Mouse (Mus musculus): Measurements from ENCODE around the gene Olfr199. TPM values are rescaled to one million over a fixed set of nuclear protein-coding genes. Genes with fewer than 3 reads are reported as not detected.

Olfr199 gene
- polyA plus RNA-seq (2012; rRNA removed; ENCODE audit: low replicate concordance) = not detected in 2 replicates

DNA sequence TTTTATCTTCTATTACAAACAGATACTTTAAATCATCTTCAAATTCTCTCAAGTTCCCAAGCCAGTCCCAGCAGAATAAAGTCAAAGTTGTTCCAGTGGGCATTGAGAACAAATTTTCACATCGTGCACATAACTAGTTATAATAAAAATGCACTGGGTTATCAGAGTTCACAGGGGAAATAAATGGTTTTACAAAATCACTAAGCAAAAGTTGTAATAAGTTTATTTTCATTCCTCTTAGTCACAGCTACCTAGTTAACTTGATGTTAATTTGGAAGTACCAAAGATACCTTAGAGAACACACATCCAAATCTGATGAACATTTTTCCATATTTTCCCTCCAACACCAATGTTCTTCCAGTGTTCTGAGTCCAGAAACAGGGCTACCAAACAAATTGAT, at the start of gene Olfr199:
Gene Olfr199 (minus strand): TSS at position 101 of the 400 bp plus-strand sequence.

DNA sequence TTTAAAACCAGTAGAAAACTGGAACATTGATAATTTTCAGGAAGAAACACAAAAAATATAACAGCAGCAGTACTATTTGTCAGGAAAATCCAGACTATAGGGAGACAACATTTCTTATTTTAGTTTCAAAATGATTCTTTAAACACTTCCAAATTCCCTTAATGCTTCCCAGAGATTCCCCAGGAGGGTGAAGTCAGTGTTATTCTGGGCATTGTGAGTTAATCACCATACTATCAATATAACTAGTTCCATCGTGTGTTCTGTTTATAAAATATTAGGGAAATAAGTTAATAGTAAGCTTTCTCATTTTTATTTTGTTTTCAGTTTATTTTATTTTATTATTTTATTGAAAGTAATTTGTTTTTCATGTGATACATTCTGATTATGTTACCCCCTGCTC, 16.1 kb downstream of the Olfr199 start, which contains the start of gene Olfr198:
Gene Olfr198 (minus strand): TSS at position 101 of the 400 bp plus-strand sequence.

DNA sequence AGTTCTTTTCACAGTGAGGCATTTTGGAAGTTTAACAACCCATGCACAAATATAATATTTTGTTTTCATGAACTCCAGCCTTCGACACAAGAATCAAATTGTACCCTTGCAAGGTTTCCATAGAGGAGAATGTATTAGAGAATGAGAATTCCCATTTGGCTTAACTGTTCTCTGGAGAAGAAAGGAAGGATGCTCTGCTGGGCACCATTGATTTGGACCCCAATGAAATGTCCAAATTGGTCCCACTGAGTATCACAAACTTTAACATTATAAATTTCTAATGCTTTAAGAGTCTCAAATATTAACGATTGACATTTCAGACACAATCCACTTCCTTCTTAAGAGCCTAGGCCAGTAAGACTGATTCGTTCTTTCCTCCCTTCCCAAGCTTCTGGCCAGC, 49.2 kb downstream of the Olfr199 start, which contains the start of gene Olfr196:
Gene Olfr196 (minus strand): TSS at position 101 of the 400 bp plus-strand sequence.

Other genes starting within 250 kb of the Olfr199 start
- not detected in 2 replicates for gene Olfr183, start 224.4 kb downstream of the Olfr199 start, polyA plus RNA-seq (2012; rRNA removed; ENCODE audit: low replicate concordance)
- gene Olfr186, start 189.5 kb downstream of the Olfr199 start, polyA plus RNA-seq (2012; rRNA removed; ENCODE audit: low replicate concordance) = not detected in 2 replicates
- gene Olfr187, start 180.0 kb downstream of the Olfr199 start, polyA plus RNA-seq (2012; rRNA removed; ENCODE audit: low replicate concordance) = not detected in 2 replicates
- not detected in 2 replicates for gene Olfr190, start 141.8 kb downstream of the Olfr199 start, polyA plus RNA-seq (2012; rRNA removed; ENCODE audit: low replicate concordance)
- not detected in 2 replicates for gene Olfr191, start 129.9 kb downstream of the Olfr199 start, polyA plus RNA-seq (2012; rRNA removed; ENCODE audit: low replicate concordance)
- gene Olfr193, start 107.9 kb downstream of the Olfr199 start, polyA plus RNA-seq (2012; rRNA removed; ENCODE audit: low replicate concordance) = not detected in 2 replicates
- not detected in 2 replicates for gene Olfr194, start 98.7 kb downstream of the Olfr199 start, polyA plus RNA-seq (2012; rRNA removed; ENCODE audit: low replicate concordance)
- not detected in 2 replicates for gene Olfr195, start 72.7 kb downstream of the Olfr199 start, polyA plus RNA-seq (2012; rRNA removed; ENCODE audit: low replicate concordance)
- gene Olfr196, start 49.3 kb downstream of the Olfr199 start, polyA plus RNA-seq (2012; rRNA removed; ENCODE audit: low replicate concordance) = not detected in 2 replicates
- not detected in 2 replicates for gene Olfr198, start 16.2 kb downstream of the Olfr199 start, polyA plus RNA-seq (2012; rRNA removed; ENCODE audit: low replicate concordance)
- gene Olfr201, start 52.9 kb upstream of the Olfr199 start, polyA plus RNA-seq (2012; rRNA removed; ENCODE audit: low replicate concordance) = not detected in 2 replicates
- gene Olfr202, start 67.0 kb upstream of the Olfr199 start, polyA plus RNA-seq (2012; rRNA removed; ENCODE audit: low replicate concordance) = not detected in 2 replicates
- gene Olfr203, start 79.1 kb upstream of the Olfr199 start, polyA plus RNA-seq (2012; rRNA removed; ENCODE audit: low replicate concordance) = not detected in 2 replicates
- gene Olfr204, start 98.5 kb upstream of the Olfr199 start, polyA plus RNA-seq (2012; rRNA removed; ENCODE audit: low replicate concordance) = not detected in 2 replicates
- gene Olfr205, start 111.4 kb upstream of the Olfr199 start, polyA plus RNA-seq (2012; rRNA removed; ENCODE audit: low replicate concordance) = not detected in 2 replicates
- gene Olfr206, start 129.5 kb upstream of the Olfr199 start, polyA plus RNA-seq (2012; rRNA removed; ENCODE audit: low replicate concordance) = not detected in 2 replicates
- gene Olfr209, start 144.2 kb upstream of the Olfr199 start, polyA plus RNA-seq (2012; rRNA removed; ENCODE audit: low replicate concordance) = not detected in 2 replicates
- gene Gabrr3, start 187.6 kb upstream of the Olfr199 start, polyA plus RNA-seq (2012; rRNA removed; ENCODE audit: low replicate concordance) = not detected in 2 replicates

Data from duodenum, adult 2 months (tissue).